Mouse (Mus musculus) intestine, embryonic 16.5 days (tissue): ENCODE data around the gene Ctla2b. TPM values are rescaled to one million over a fixed set of nuclear protein-coding genes. Genes with fewer than 3 reads are reported as not detected.
"Not testable (repeated sequence)": the region's sequence is repeated elsewhere in the genome, so short reads cannot be mapped to it uniquely, and the experiment has no call there.

Experiments used
- ATAC-seq: fragments of 200-750 bp; cut with Nextera tagmentation; 2 replicates; pipeline ENCODE4 v1.8.0; 2017; ENCODE audit warnings: moderate TSS enrichment, moderate library complexity
- H3K27ac ChIP-seq: fragments of 300-500 bp; sonication (generic); 2 replicates; pipeline ENCODE4 v1.5.1; 2014; ENCODE audit warnings: mild to moderate bottlenecking, low read length
- H3K27me3 ChIP-seq: fragments of 300-500 bp; sonication (generic); replicated peaks from 2 replicates; pipeline ENCODE4 v1.6.1; 2014; ENCODE audit warnings: low read length, control low read depth, mixed read lengths; ENCODE audit not compliant: control insufficient read depth, insufficient read depth
- H3K36me3 ChIP-seq: fragments of 300-500 bp; sonication (generic); 2 replicates; pipeline ENCODE4 v1.6.1; 2014; ENCODE audit warnings: low read length, control low read depth; ENCODE audit not compliant: control insufficient read depth, insufficient read depth
- H3K4me1 ChIP-seq: fragments of 300-500 bp; sonication (generic); 2 replicates; pipeline ENCODE4 v1.6.1; 2014; ENCODE audit warnings: low read length, control low read depth, mixed read lengths; ENCODE audit not compliant: control insufficient read depth, insufficient read depth
- H3K4me2 ChIP-seq: fragments of 300-500 bp; sonication (generic); 2 replicates; pipeline ENCODE4 v1.6.1; 2014; ENCODE audit warnings: low read depth, low read length, control low read depth
- H3K4me3 ChIP-seq: fragments of 300-500 bp; sonication (generic); 2 replicates; pipeline ENCODE4 v1.5.1; 2014; ENCODE audit warnings: mild to moderate bottlenecking, low read length
- H3K9ac ChIP-seq: fragments of 300-500 bp; sonication (generic); 2 replicates; pipeline ENCODE4 v1.6.1; 2014; ENCODE audit warnings: low read depth, low read length
- H3K9me3 ChIP-seq: fragments of 300-500 bp; sonication (generic); 2 replicates; pipeline ENCODE4 v1.6.1; 2016; ENCODE audit warnings: low read length, control low read depth; ENCODE audit not compliant: control insufficient read depth
- WGBS: fragments of 180-500 bp; shearing (Covaris S2); extraction: QIAGEN DNeasy Blood & Tissue Kit; methylation state at CpG from one replicate; pipeline ENCODE4 v1.1.7; 2014; 5-methylcytosine and 5-hydroxymethylcytosine counted together
- polyA plus RNA-seq: library from polyadenylated mRNA; unstranded; fragments of >200 nt; fragmentation: Nextera tagmentation; extraction: Ambion mirVana; gene quantifications from 2 replicates; pipeline ENCODE4 v1.2.1, GENCODE M21; 2015

Ctla2b gene
- polyA plus RNA-seq: 2.4 and 2.7 TPM in 2 replicates

- WGBS: 54% methylated on average over 3 of the region's 3 CpGs
- peak; percentile 80 for ATAC-seq
These were observed at the start of gene Ctla2b for GRCm38 (mm10) chr13:60897328-60897727. Ctla2b (minus strand) TSS chr13:60897447.

DNA sequence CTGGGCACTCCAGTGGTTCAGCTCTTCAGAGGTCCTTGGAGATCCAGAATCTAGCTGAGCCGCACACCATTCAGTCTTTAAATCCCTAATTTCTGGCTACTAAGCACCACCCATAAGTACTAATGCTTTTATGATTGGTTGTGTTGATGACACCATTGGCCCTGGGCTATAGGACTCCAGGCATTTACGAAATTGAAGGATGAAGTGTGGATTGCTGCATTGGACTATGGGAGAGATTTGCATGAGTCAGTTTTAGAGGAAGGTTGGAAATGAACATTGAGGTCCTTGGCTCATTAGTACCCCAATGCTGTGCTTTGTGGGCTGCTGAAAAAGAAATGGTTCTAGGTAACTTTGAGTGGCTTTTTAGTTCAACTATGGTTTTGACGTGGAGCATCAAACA lies 44.6 kb upstream of the Ctla2b start, which contains the start of gene Tpbpa:
Gene Tpbpa (minus strand): TSS at position 101 of the 400 bp plus-strand sequence.
- not testable (repeated sequence) for ATAC-seq, H3K4me2 ChIP-seq, H3K9ac ChIP-seq, H3K4me1 ChIP-seq, H3K36me3 ChIP-seq, H3K27ac ChIP-seq, H3K27me3 ChIP-seq, H3K9me3 ChIP-seq, H3K4me3 ChIP-seq
- WGBS: 72% methylated on average over 3 of the region's 3 CpGs

More at GRCm38 (mm10) chr13:60897328-60897727, at the start of gene Ctla2b:
- Histone ChIP-seq H3K27ac (no peak within 1 kb of the TSS; the same call in 1 of the 2 replicates), H3K27me3 (no peaks in the 10 kb centered on the region), H3K4me1 (no peaks in the 10 kb centered on the region), H3K36me3 (no peaks in the 10 kb centered on the region), H3K9ac (no peak within 1 kb of the TSS), H3K4me3 (no peak within 1 kb of the TSS), H3K9me3 (no peaks in the 10 kb centered on the region), H3K4me2 (no peak within 1 kb of the TSS)

DNA sequence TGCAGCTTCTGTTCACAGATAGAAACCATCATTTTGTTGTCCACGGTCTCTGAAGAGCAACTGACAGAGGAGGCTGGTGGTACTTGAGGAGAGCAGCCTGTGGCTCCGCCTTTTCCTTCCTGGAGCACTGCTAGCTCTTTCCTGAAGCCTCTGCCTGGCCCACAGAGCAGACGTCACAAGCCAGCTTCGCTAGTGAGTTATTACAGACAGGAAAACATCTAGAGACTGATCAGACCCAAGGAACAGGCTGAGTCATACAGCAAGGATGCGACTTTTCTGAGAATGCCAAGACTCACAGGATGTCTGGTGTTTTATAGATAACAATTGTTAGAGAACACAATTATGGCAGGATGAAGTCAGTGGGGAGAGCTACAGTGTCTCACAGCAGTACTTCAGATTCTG lies 39.3 kb upstream of the Ctla2b start, which contains the start of the genes Gm49391 and Ctla2a:
Gene Gm49391 (minus strand): TSS at position 72 of the 402 bp plus-strand sequence.
Gene Ctla2a (minus strand): TSS at position 126 of the 402 bp plus-strand sequence.
- peak; percentile 58 for ATAC-seq

GRCm38 (mm10) chr13:60935490-60935889 lies 38.2 kb upstream of the Ctla2b start, which contains the start of gene Gm49393:
Gm49393 (minus strand) TSS chr13:60935590.
- not testable (repeated sequence) for ATAC-seq, H3K36me3 ChIP-seq, H3K9me3 ChIP-seq, H3K4me2 ChIP-seq, H3K9ac ChIP-seq, H3K27me3 ChIP-seq, H3K4me1 ChIP-seq, H3K27ac ChIP-seq, H3K4me3 ChIP-seq
- WGBS: 73% methylated on average over 2 of the region's 2 CpGs

More for the DNA sequence above, 39.3 kb upstream of the Ctla2b start, which contains the start of the genes Gm49391 and Ctla2a:
- H3K4me3 ChIP-seq: no peak within 1 kb of the TSS
- no peak within 1 kb of the TSS for H3K27ac ChIP-seq
- no peaks in the 10 kb centered on the region for H3K27me3 ChIP-seq
- no peak within 1 kb of the TSS for H3K4me2 ChIP-seq
- H3K4me1 ChIP-seq: no peaks in the 10 kb centered on the region
- no peaks in the 10 kb centered on the region for H3K9me3 ChIP-seq
- H3K9ac ChIP-seq: no peak within 1 kb of the TSS
- WGBS: 56% methylated on average over 5 of the region's 5 CpGs
- no peaks in the 10 kb centered on the region for H3K36me3 ChIP-seq

- not testable (repeated sequence) for H3K4me3 ChIP-seq, H3K36me3 ChIP-seq, H3K9ac ChIP-seq, H3K9me3 ChIP-seq, ATAC-seq, H3K27ac ChIP-seq, H3K4me2 ChIP-seq, H3K4me1 ChIP-seq, H3K27me3 ChIP-seq
- WGBS: 85% methylated on average over 2 of the region's 2 CpGs
These were observed 7.5 kb upstream of the Ctla2b start, which contains the start of gene Tpbpb for GRCm38 (mm10) chr13:60904780-60905179. Tpbpb (minus strand) TSS chr13:60904880.

- H3K4me1 ChIP-seq, H3K27ac ChIP-seq, H3K27me3 ChIP-seq, H3K4me2 ChIP-seq, H3K9ac ChIP-seq, H3K36me3 ChIP-seq, H3K9me3 ChIP-seq, H3K4me3 ChIP-seq, ATAC-seq: not testable (repeated sequence)
- WGBS: 93% methylated on average over 7 of the region's 8 CpGs
These were observed 453 bp downstream of the Ctla2b start, which contains the start of gene Gm49392 for GRCm38 (mm10) chr13:60896794-60897193. Gm49392 (minus strand) TSS chr13:60896894.

GRCm38 (mm10) chr13:60895406-60896160 lies 1.7 kb downstream of the Ctla2b start:
- H3K9me3 ChIP-seq: no peaks in the 10 kb centered on the region
- no peaks in the 10 kb centered on the region for H3K36me3 ChIP-seq
- ATAC-seq: no peak
- H3K4me3 ChIP-seq: no peak overlapping the region
- H3K27ac ChIP-seq: no peak overlapping the region
- H3K9ac ChIP-seq: no peak overlapping the region
- no peaks in the 10 kb centered on the region for H3K27me3 ChIP-seq
- no peaks in the 10 kb centered on the region for H3K4me1 ChIP-seq
- H3K4me2 ChIP-seq: no peak overlapping the region

GRCm38 (mm10) chr13:60892301-60892700 lies 4.9 kb downstream of the Ctla2b start:
- Histone ChIP-seq H3K36me3 (no peaks in the 10 kb centered on the region), H3K4me1 (no peaks in the 10 kb centered on the region), H3K27ac (no peak overlapping the region), H3K27me3 (no peaks in the 10 kb centered on the region), H3K4me2 (no peak overlapping the region), H3K9ac (no peak overlapping the region), H3K4me3 (no peak overlapping the region), H3K9me3 (no peaks in the 10 kb centered on the region)
- WGBS: 79% methylated on average over 1 of the region's 1 CpGs
- ATAC-seq: no peak

DNA sequence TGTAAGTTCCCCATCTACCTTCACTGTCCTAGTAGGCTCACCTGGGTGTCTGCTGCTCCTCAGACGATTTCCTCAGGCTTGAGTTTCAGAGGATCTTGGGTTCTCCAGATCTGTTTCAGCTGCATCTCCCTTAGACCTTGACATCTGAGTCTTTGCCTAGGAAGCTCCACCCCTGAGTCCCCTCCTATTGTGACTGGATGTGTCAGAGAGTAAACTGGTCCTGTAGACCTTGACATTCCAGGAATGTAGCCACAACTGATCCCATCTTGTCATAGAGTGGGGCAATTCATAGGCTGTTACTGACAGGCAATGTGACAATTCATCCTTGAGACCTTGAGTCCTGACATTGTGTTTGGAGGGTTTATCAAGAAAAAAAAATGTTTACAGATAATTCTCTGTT lies 33.0 kb downstream of the Ctla2b start, which contains the start of gene 4930486L24Rik:
Gene 4930486L24Rik (minus strand): TSS at position 195 of the 400 bp plus-strand sequence.
- Histone ChIP-seq H3K9me3 (no peaks in the 10 kb centered on the region), H3K4me2 (no peak within 1 kb of the TSS), H3K27ac (no peak within 1 kb of the TSS), H3K27me3 (no peaks in the 10 kb centered on the region), H3K4me1 (no peaks in the 10 kb centered on the region), H3K36me3 (no peaks in the 10 kb centered on the region), H3K4me3 (no peak within 1 kb of the TSS), H3K9ac (no peak within 1 kb of the TSS)
- WGBS: 35% methylated on average over 1 of the region's 1 CpGs
- no peak for ATAC-seq
